Mouse (Mus musculus): ENCODE measurements at regions not wholly inside any gene's neighbourhood (a gene's known extent, or its start where the extent isn't known, plus 50 kb on each side); places are given as distances from the start of the nearest gene placed in this dataset.

- no peak for DNase-seq (ENCODE audit: low spot score)
These were observed 246.4 kb downstream of the Btg1 start for GRCm38 (mm10) chr10:96863230-96863629.

- DNase-seq (ENCODE audit: low spot score): no peak
These were observed 249.7 kb downstream of the Btg1 start for GRCm38 (mm10) chr10:96866468-96866867.

GRCm38 (mm10) chr10:96871559-96872160 lies 254.9 kb downstream of the Btg1 start:
- no peak for DNase-seq (ENCODE audit: low spot score)

GRCm38 (mm10) chr10:96874646-96875045 lies 257.8 kb downstream of the Btg1 start:
- no peak for DNase-seq (ENCODE audit: low spot score)

- DNase-seq (ENCODE audit: low spot score): no peak
These were observed 258.9 kb downstream of the Btg1 start for GRCm38 (mm10) chr10:96875676-96876075.

GRCm38 (mm10) chr10:96879425-96879824 lies 262.6 kb downstream of the Btg1 start:
- DNase-seq (ENCODE audit: low spot score): no peak

GRCm38 (mm10) chr10:96880771-96881170 lies 264.0 kb downstream of the Btg1 start:
- DNase-seq (ENCODE audit: low spot score): no peak

GRCm38 (mm10) chr10:96881212-96881611 lies 264.4 kb downstream of the Btg1 start:
- DNase-seq (ENCODE audit: low spot score): no peak

GRCm38 (mm10) chr10:96881660-96882059 lies 264.9 kb downstream of the Btg1 start:
- DNase-seq (ENCODE audit: low spot score): peak; percentile 38

GRCm38 (mm10) chr10:96901150-96901549 lies 284.3 kb downstream of the Btg1 start:
- no peak for DNase-seq (ENCODE audit: low spot score)

GRCm38 (mm10) chr10:96905098-96905809 lies 288.4 kb downstream of the Btg1 start:
- DNase-seq (ENCODE audit: low spot score): no peak

GRCm38 (mm10) chr10:96909661-96910315 lies 293.0 kb downstream of the Btg1 start:
- DNase-seq (ENCODE audit: low spot score): no peak

- no peak for DNase-seq (ENCODE audit: low spot score)
These were observed 304.4 kb downstream of the Btg1 start for GRCm38 (mm10) chr10:96921181-96921580.

GRCm38 (mm10) chr10:96924266-96924672 lies 307.5 kb downstream of the Btg1 start:
- no peak for DNase-seq (ENCODE audit: low spot score)

GRCm38 (mm10) chr10:96924722-96925121 lies 307.9 kb downstream of the Btg1 start:
- DNase-seq (ENCODE audit: low spot score): no peak

- no peak for DNase-seq (ENCODE audit: low spot score)
These were observed 309.0 kb downstream of the Btg1 start for GRCm38 (mm10) chr10:96925771-96926170.

- DNase-seq (ENCODE audit: low spot score): peak; percentile 67
These were observed 317.9 kb downstream of the Btg1 start for GRCm38 (mm10) chr10:96934661-96935060.

GRCm38 (mm10) chr10:96940887-96941518 lies 324.2 kb downstream of the Btg1 start:
- no peak for DNase-seq (ENCODE audit: low spot score)

- no peak for DNase-seq (ENCODE audit: low spot score)
These were observed 327.4 kb downstream of the Btg1 start for GRCm38 (mm10) chr10:96944229-96944628.

- no peak for DNase-seq (ENCODE audit: low spot score)
These were observed 331.2 kb downstream of the Btg1 start for GRCm38 (mm10) chr10:96947971-96948370.

- DNase-seq (ENCODE audit: low spot score): no peak
These were observed 332.1 kb downstream of the Btg1 start for GRCm38 (mm10) chr10:96948871-96949270.

- peak; percentile 50 for DNase-seq (ENCODE audit: low spot score)
These were observed 338.4 kb downstream of the Btg1 start for GRCm38 (mm10) chr10:96955036-96955775.

Data from embryo, embryonic 10.5 days (tissue).